Mouse (Mus musculus): ENCODE data around the gene Rgs6. TPM values are rescaled to one million over a fixed set of nuclear protein-coding genes. Genes with fewer than 3 reads are reported as not detected.

Gene Rgs6
- total and polyA plus RNA-seq, 3 experiments, result not detected

GRCm38 (mm10) chr12:83207481-83207880, 619.4 kb downstream of the Rgs6 start:
- DNase-seq (ENCODE audit: extremely low read depth), result no peak
- H3K4me1 ChIP-seq (ENCODE audit: control insufficient read depth in 1 of 2, insufficient read depth in 2 of 2), result no peaks in the 10 kb centered on the region; a peak in 1 of 4 replicates
- TF ChIP-seq USF1 (IDR thresholded peaks at IDR 0.05; ENCODE audit: low read depth, low read length) (no peak), BHLHE40 (IDR thresholded peaks at IDR 0.05; ENCODE audit: low read depth, low read length) (no peak), RCOR1 (conservative IDR thresholded peaks at IDR 0.05; ENCODE audit: low read depth, low read length) (no peak), MAX (IDR thresholded peaks at IDR 0.05; ENCODE audit: low read length) (no peak), CHD2 (IDR thresholded peaks at IDR 0.05; ENCODE audit: low read length) (no peak), EP300 (IDR thresholded peaks at IDR 0.05; ENCODE audit: low read length) (no peak), TBP (conservative IDR thresholded peaks at IDR 0.05; ENCODE audit: low read depth, low read length) (no peak), MYC (IDR thresholded peaks at IDR 0.05; ENCODE audit: low read depth, low read length) (no peak), POLR2A (IDR thresholded peaks at IDR 0.05; ENCODE audit: low read depth, low read length) (no peak), UBTF (IDR thresholded peaks at IDR 0.05; ENCODE audit: low read depth, low read length) (no peak), ZC3H11A (IDR thresholded peaks at IDR 0.05; ENCODE audit: low read depth, low read length) (no peak), TCF12 (IDR thresholded peaks at IDR 0.05; ENCODE audit: low read depth, low read length) (no peak), IRF4 (IDR thresholded peaks at IDR 0.05; ENCODE audit: low read depth, low read length) (no peak), JUN (IDR thresholded peaks at IDR 0.05; ENCODE audit: insufficient read depth, low read depth, low read length) (no peak)
- no peak overlapping the region for H3K4me3 ChIP-seq (replicated peaks in 1 of 3; ENCODE audit: low read depth in 2 of 3, low read length in 2 of 3, poor library complexity in 1 of 3)
- H3K9me3 ChIP-seq (replicated peaks; ENCODE audit: low read length), result no peaks in the 10 kb centered on the region
- no peaks in the 10 kb centered on the region for H3K36me3 ChIP-seq (replicated peaks in 1 of 2; ENCODE audit: control insufficient read depth in 1 of 2, insufficient read depth in 1 of 2, low read length in 1 of 2)
- no peak overlapping the region for H3K4me2 ChIP-seq (ENCODE audit: insufficient read depth, low read depth, poor library complexity, severe bottlenecking)
- H3K27ac ChIP-seq (ENCODE audit: insufficient read depth, low read depth), result no peak overlapping the region
- H3K27me3 ChIP-seq (replicated peaks), result no peaks in the 10 kb centered on the region
- H3K9ac ChIP-seq (ENCODE audit: insufficient read depth, low read depth), result no peak overlapping the region
- no peaks in the 10 kb centered on the region for H3K79me2 ChIP-seq (replicated peaks; ENCODE audit: control insufficient read depth, extremely low read depth, insufficient read depth, poor library complexity, severe bottlenecking)
- dilution Hi-C loops (cut with MboI; ENCODE audit: extremely low pct_ligation_motif_present, extremely low pct_unique_long_range_greater_than_20kb, low sequenced_read_pairs) (no loop called here), in situ Hi-C loops (cut with MboI; ENCODE audit: low pct_ligation_motif_present, low pct_unique_long_range_greater_than_20kb, low sequenced_read_pairs) (no loop called here)

DNA sequence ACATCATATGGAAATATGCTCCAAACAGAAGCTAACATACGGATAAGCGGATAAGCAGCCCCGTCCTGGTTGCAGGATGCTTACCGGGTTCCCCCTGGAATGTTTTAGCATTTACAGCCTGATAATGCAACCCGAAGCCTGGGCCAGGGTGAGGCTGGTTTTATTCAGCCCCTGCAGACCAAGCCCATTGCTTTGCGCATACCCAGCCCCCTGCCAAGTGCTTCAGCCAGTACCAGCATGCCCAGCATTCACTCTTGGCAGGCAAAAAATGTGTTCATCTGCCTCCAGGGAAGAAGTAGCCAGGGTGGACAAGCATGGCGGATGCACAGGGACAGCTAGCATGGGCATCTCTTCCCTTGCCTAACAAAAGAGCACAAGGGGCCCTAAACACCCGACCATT, 619.9 kb downstream of the Rgs6 start:
- in situ Hi-C loops (cut with MboI; ENCODE audit: low pct_ligation_motif_present, low pct_unique_long_range_greater_than_20kb, low sequenced_read_pairs), result no loop called here
- Histone ChIP-seq H3K4me2 (ENCODE audit: insufficient read depth, low read depth, poor library complexity, severe bottlenecking) (no peak overlapping the region), H3K27me3 (replicated peaks) (no peaks in the 10 kb centered on the region), H3K27ac (ENCODE audit: insufficient read depth, low read depth) (no peak overlapping the region), H3K9ac (ENCODE audit: insufficient read depth, low read depth) (no peak overlapping the region), H3K36me3 (replicated peaks in 1 of 2; ENCODE audit: control insufficient read depth in 1 of 2, insufficient read depth in 1 of 2, low read length in 1 of 2) (no peaks in the 10 kb centered on the region), H3K79me2 (replicated peaks; ENCODE audit: control insufficient read depth, extremely low read depth, insufficient read depth, poor library complexity, severe bottlenecking) (no peaks in the 10 kb centered on the region), H3K4me3 (replicated peaks in 1 of 3; ENCODE audit: low read depth in 2 of 3, low read length in 2 of 3, poor library complexity in 1 of 3) (no peak overlapping the region), H3K4me1 (ENCODE audit: control insufficient read depth in 1 of 2, insufficient read depth in 2 of 2) (no peaks in the 10 kb centered on the region; a peak in 1 of 4 replicates), H3K9me3 (replicated peaks; ENCODE audit: low read length) (no peaks in the 10 kb centered on the region)
- no peak for DNase-seq (ENCODE audit: extremely low read depth)
- no peak for TF ChIP-seq EP300 (IDR thresholded peaks at IDR 0.05; ENCODE audit: low read length)
- dilution Hi-C loops (cut with MboI; ENCODE audit: extremely low pct_ligation_motif_present, extremely low pct_unique_long_range_greater_than_20kb, low sequenced_read_pairs), result no loop called here

DNA sequence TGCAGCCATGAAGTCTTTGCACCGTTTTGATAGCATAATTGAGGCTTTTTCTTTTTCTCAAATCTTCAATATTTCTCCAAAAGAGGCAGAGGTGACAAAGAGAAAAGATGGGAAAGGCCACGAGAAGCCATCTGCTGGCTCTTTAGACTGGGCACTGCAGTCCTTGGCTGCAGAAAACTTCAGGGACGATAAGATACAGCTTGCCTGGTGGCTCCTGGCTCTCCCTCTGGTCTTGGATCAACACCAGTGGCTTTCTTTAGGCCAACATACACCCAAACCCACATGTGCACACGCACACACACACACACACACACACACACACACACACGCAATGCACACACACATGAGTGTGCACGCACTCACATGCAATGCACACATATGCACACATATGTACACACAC, 620.7 kb downstream of the Rgs6 start:
- H3K27me3 ChIP-seq (replicated peaks), result no peaks in the 10 kb centered on the region
- H3K9ac ChIP-seq (ENCODE audit: insufficient read depth, low read depth), result no peak overlapping the region
- H3K4me1 ChIP-seq (ENCODE audit: control insufficient read depth in 1 of 2, insufficient read depth in 2 of 2), result no peaks in the 10 kb centered on the region; a peak in 1 of 4 replicates
- H3K4me2 ChIP-seq (ENCODE audit: insufficient read depth, low read depth, poor library complexity, severe bottlenecking), result no peak overlapping the region
- no peak overlapping the region for H3K27ac ChIP-seq (ENCODE audit: insufficient read depth, low read depth)
- dilution Hi-C loops (cut with MboI; ENCODE audit: extremely low pct_ligation_motif_present, extremely low pct_unique_long_range_greater_than_20kb, low sequenced_read_pairs) (no loop called here), in situ Hi-C loops (cut with MboI; ENCODE audit: low pct_ligation_motif_present, low pct_unique_long_range_greater_than_20kb, low sequenced_read_pairs) (no loop called here)
- no peak for DNase-seq (ENCODE audit: extremely low read depth)
- no peaks in the 10 kb centered on the region for H3K9me3 ChIP-seq (replicated peaks; ENCODE audit: low read length)
- no peaks in the 10 kb centered on the region for H3K79me2 ChIP-seq (replicated peaks; ENCODE audit: control insufficient read depth, extremely low read depth, insufficient read depth, poor library complexity, severe bottlenecking)
- H3K4me3 ChIP-seq (replicated peaks in 1 of 3; ENCODE audit: low read depth in 2 of 3, low read length in 2 of 3, poor library complexity in 1 of 3), result no peak overlapping the region
- TF ChIP-seq CHD2 (IDR thresholded peaks at IDR 0.05; ENCODE audit: low read length) (no peak), ETS1 (conservative IDR thresholded peaks at IDR 0.05; ENCODE audit: low read depth, low read length) (no peak), RCOR1 (conservative IDR thresholded peaks at IDR 0.05; ENCODE audit: low read depth, low read length) (no peak), NRF1 (IDR thresholded peaks at IDR 0.05; ENCODE audit: low read depth, low read length) (no peak), MAX (IDR thresholded peaks at IDR 0.05; ENCODE audit: low read length) (no peak), UBTF (IDR thresholded peaks at IDR 0.05; ENCODE audit: low read depth, low read length) (no peak), TCF12 (IDR thresholded peaks at IDR 0.05; ENCODE audit: low read depth, low read length) (no peak), TBP (conservative IDR thresholded peaks at IDR 0.05; ENCODE audit: low read depth, low read length) (no peak), BHLHE40 (IDR thresholded peaks at IDR 0.05; ENCODE audit: low read depth, low read length) (no peak), ZNF384 (IDR thresholded peaks at IDR 0.05; ENCODE audit: low read depth, low read length) (no peak), ZMIZ1 (IDR thresholded peaks at IDR 0.05; ENCODE audit: low read depth, low read length) (no peak), POLR2AphosphoS2 (IDR thresholded peaks at IDR 0.05; ENCODE audit: low read depth, low read length) (no peak), GABPA (IDR thresholded peaks at IDR 0.05; ENCODE audit: insufficient replicate concordance, low read depth, low read length) (no peak), SMC3 (IDR thresholded peaks at IDR 0.05; ENCODE audit: low read depth, low read length) (no peak)
- no peaks in the 10 kb centered on the region for H3K36me3 ChIP-seq (replicated peaks in 1 of 2; ENCODE audit: control insufficient read depth in 1 of 2, insufficient read depth in 1 of 2, low read length in 1 of 2)
